Mouse (Mus musculus) c-Kit-negative CD71-positive TER-119-positive erythroid progenitor cells, embryonic 14.5 days (primary cell): ENCODE data around the gene Pld1.

Experiments
- DNase-seq: peaks from one replicate; pipeline ENCODE4 v3.0.0-alpha.2; 2013; ENCODE audit warnings: low read depth, low spot score

The Pld1 gene

GRCm38 (mm10) chr3:28047599-28047998, 109.1 kb downstream of the Pld1 start:
- no peak for DNase-seq

GRCm38 (mm10) chr3:28049526-28049925, 111.0 kb downstream of the Pld1 start:
- no peak for DNase-seq

GRCm38 (mm10) chr3:28053076-28053475, 114.6 kb downstream of the Pld1 start:
- no peak for DNase-seq

GRCm38 (mm10) chr3:28060713-28061112, 122.2 kb downstream of the Pld1 start:
- DNase-seq, result no peak

GRCm38 (mm10) chr3:28061155-28061554, 122.7 kb downstream of the Pld1 start:
- no peak for DNase-seq

GRCm38 (mm10) chr3:28079211-28079610, 140.7 kb downstream of the Pld1 start:
- no peak for DNase-seq

GRCm38 (mm10) chr3:28080116-28080515, 141.6 kb downstream of the Pld1 start:
- no peak for DNase-seq

GRCm38 (mm10) chr3:28081012-28081411, 142.5 kb downstream of the Pld1 start:
- DNase-seq, result no peak

GRCm38 (mm10) chr3:28083218-28083617, 144.7 kb downstream of the Pld1 start:
- DNase-seq, result no peak

- DNase-seq, result no peak
Measured at GRCm38 (mm10) chr3:28084281-28084680, 145.8 kb downstream of the Pld1 start.

- DNase-seq, result no peak
Measured at GRCm38 (mm10) chr3:28091296-28091695, 152.8 kb downstream of the Pld1 start.

GRCm38 (mm10) chr3:28091741-28092140, 153.2 kb downstream of the Pld1 start:
- no peak for DNase-seq

- no peak for DNase-seq
Measured at GRCm38 (mm10) chr3:28093684-28094302, 155.3 kb downstream of the Pld1 start.

- no peak for DNase-seq
Measured at GRCm38 (mm10) chr3:28095451-28095850, 157.0 kb downstream of the Pld1 start.

- no peak for DNase-seq
Measured at GRCm38 (mm10) chr3:28099175-28099574, 160.7 kb downstream of the Pld1 start.

GRCm38 (mm10) chr3:28104992-28105391, 166.5 kb downstream of the Pld1 start:
- DNase-seq, result no peak

- no peak for DNase-seq
Measured at GRCm38 (mm10) chr3:28107446-28108004, 169.0 kb downstream of the Pld1 start.

- DNase-seq, result no peak
Measured at GRCm38 (mm10) chr3:28111516-28111915, 173.0 kb downstream of the Pld1 start.

GRCm38 (mm10) chr3:28113881-28114280, 175.4 kb downstream of the Pld1 start:
- no peak for DNase-seq

- no peak for DNase-seq
Measured at GRCm38 (mm10) chr3:28141716-28142115, 203.2 kb downstream of the Pld1 start.

- no peak for DNase-seq
Measured at GRCm38 (mm10) chr3:28142121-28142520, 203.6 kb downstream of the Pld1 start.

- DNase-seq, result no peak
Measured at GRCm38 (mm10) chr3:28144676-28145075, 206.2 kb downstream of the Pld1 start.

- DNase-seq, result no peak
Measured at GRCm38 (mm10) chr3:28145461-28145860, 207.0 kb downstream of the Pld1 start.
